Mouse (Mus musculus) MEL (cell line): ENCODE data around the gene Hspg2. TPM values are rescaled to one million over a fixed set of nuclear protein-coding genes. Genes with fewer than 3 reads are reported as not detected.

ENCODE experiments used
- DNase-seq: peaks from one replicate; pipeline ENCODE4 v3.0.0; 2011; ENCODE audit warnings: low read depth, low spot score
- H3K27ac ChIP-seq: 2 replicates; pipeline ENCODE4 v1.5.1; 2012; ENCODE audit warnings: low read depth, mild to moderate bottlenecking, control low read depth, low read length, moderate library complexity; ENCODE audit not compliant: control insufficient read depth
- H3K27me3 ChIP-seq, 2 experiments: fragments of 150-350 bp in 1 of 2; sonication (generic) in 1 of 2; 2 replicates each; pipeline ENCODE4 v1.6.1; 2012; ENCODE audit warnings: low read length in 2 of 2, mild to moderate bottlenecking in 2 of 2, improper control_type of control experiment in 1 of 2, moderate library complexity in 1 of 2; ENCODE audit not compliant: insufficient read depth in 2 of 2, control insufficient read depth in 1 of 2
- H3K36me3 ChIP-seq, 2 experiments: 2 replicates each; pipeline ENCODE4 v1.6.1; 2012 to 2014; ENCODE audit warnings: low read length in 2 of 2, improper control_type of control experiment in 1 of 2, inconsistent platforms in 1 of 2, mild to moderate bottlenecking in 1 of 2; ENCODE audit not compliant: insufficient read depth in 2 of 2, control insufficient read depth in 1 of 2
- H3K4me1 ChIP-seq, 2 experiments: fragments of 150-350 bp in 1 of 2; sonication (generic) in 1 of 2; 2 replicates each; pipeline ENCODE4 v1.6.1; 2012; ENCODE audit warnings: low read length in 2 of 2, improper control_type of control experiment in 1 of 2, mild to moderate bottlenecking in 1 of 2; ENCODE audit not compliant: insufficient read depth in 2 of 2, control insufficient read depth in 1 of 2
- H3K4me3 ChIP-seq, 2 experiments: fragments of 150-350 bp in 1 of 2; sonication (generic) in 1 of 2; 2 replicates each; pipeline ENCODE4 v1.5.1; 2012; ENCODE audit warnings: low read depth in 2 of 2, low read length in 2 of 2, mild to moderate bottlenecking in 2 of 2, moderate library complexity in 2 of 2, control low read depth in 1 of 2, improper control_type of control experiment in 1 of 2; ENCODE audit not compliant: control insufficient read depth in 1 of 2, insufficient read depth in 1 of 2
- H3K79me2 ChIP-seq: 2 replicates; pipeline ENCODE4 v1.6.1; 2012; ENCODE audit warnings: mild to moderate bottlenecking, low read length, moderate library complexity; ENCODE audit not compliant: control insufficient read depth, poor library complexity, insufficient read depth
- H3K9ac ChIP-seq: 2 replicates; pipeline ENCODE4 v1.6.1; 2012; ENCODE audit warnings: low read depth, mild to moderate bottlenecking, control low read depth, low read length, moderate library complexity; ENCODE audit not compliant: control insufficient read depth, poor library complexity, severe bottlenecking
- H3K9me3 ChIP-seq: fragments of 150-350 bp; sonication (generic); replicated peaks from 2 replicates; pipeline ENCODE4 v1.6.1; 2012; ENCODE audit warnings: mild to moderate bottlenecking, low read length, improper control_type of control experiment, moderate library complexity; ENCODE audit not compliant: insufficient read depth
- BHLHE40 ChIP-seq: IDR thresholded peaks from 2 replicates; pipeline ENCODE4 v1.6.1; 2012; ENCODE audit warnings: low read depth, mild to moderate bottlenecking, inconsistent platforms, low read length, improper control_type of control experiment, borderline replicate concordance
- CHD2 ChIP-seq: IDR thresholded peaks from 2 replicates; pipeline ENCODE4 v1.6.1; 2011; ENCODE audit warnings: low read length, improper control_type of control experiment
- CTCF ChIP-seq, 3 experiments: IDR thresholded peaks in 2 of 3; conservative IDR thresholded peaks in 1 of 3; 2 replicates each; pipeline ENCODE4 v1.5.1; 2011 to 2012; ENCODE audit warnings: low read length in 3 of 3, low read depth in 2 of 3, mild to moderate bottlenecking in 2 of 3, improper control_type of control experiment in 1 of 3, inconsistent platforms in 1 of 3, mixed read lengths in 1 of 3, moderate library complexity in 1 of 3; ENCODE audit not compliant: control insufficient read depth in 1 of 3, insufficient read depth in 1 of 3, poor library complexity in 1 of 3, severe bottlenecking in 1 of 3
- E2F4 ChIP-seq: IDR thresholded peaks from 2 replicates; pipeline ENCODE4 v1.6.1; 2011; ENCODE audit warnings: low read depth, low read length, improper control_type of control experiment, borderline replicate concordance
- EP300 ChIP-seq, 2 experiments: IDR thresholded peaks; 2 replicates each; pipeline ENCODE4 v1.6.1; 2011; ENCODE audit warnings: improper control_type of control experiment in 2 of 2, low read length in 2 of 2, low read depth in 1 of 2, mild to moderate bottlenecking in 1 of 2
- ETS1 ChIP-seq: IDR thresholded peaks from 2 replicates; pipeline ENCODE4 v1.6.1; 2012; ENCODE audit warnings: low read depth, mild to moderate bottlenecking, inconsistent platforms, low read length, improper control_type of control experiment, moderate library complexity
- GABPA ChIP-seq: IDR thresholded peaks from 2 replicates; pipeline ENCODE4 v1.6.1; 2012; ENCODE audit warnings: low read depth, mild to moderate bottlenecking, inconsistent platforms, low read length, improper control_type of control experiment, moderate library complexity
- GATA1 ChIP-seq: IDR thresholded peaks from 2 replicates; pipeline ENCODE4 v1.6.1; 2011; ENCODE audit warnings: low read depth, low read length, improper control_type of control experiment
- HCFC1 ChIP-seq: IDR thresholded peaks from 2 replicates; pipeline ENCODE4 v1.6.1; 2012; ENCODE audit warnings: low read depth, mild to moderate bottlenecking, inconsistent platforms, low read length, improper control_type of control experiment, moderate library complexity
- JUND ChIP-seq: IDR thresholded peaks from 2 replicates; pipeline ENCODE4 v1.6.1; 2011; ENCODE audit warnings: low read depth, mild to moderate bottlenecking, improper control_type of control experiment, low read length
- KAT2A ChIP-seq: conservative IDR thresholded peaks from 2 replicates; pipeline ENCODE4 v1.6.1; 2012; ENCODE audit warnings: low read depth, low read length, improper control_type of control experiment, inconsistent platforms
- MAFK ChIP-seq: IDR thresholded peaks from 2 replicates; pipeline ENCODE4 v1.6.1; 2011; ENCODE audit warnings: low read depth, mild to moderate bottlenecking, low read length, improper control_type of control experiment, borderline replicate concordance
- MAX ChIP-seq: IDR thresholded peaks from 2 replicates; pipeline ENCODE4 v1.6.1; 2011; ENCODE audit warnings: low read length, improper control_type of control experiment
- MAZ ChIP-seq: IDR thresholded peaks from 2 replicates; pipeline ENCODE4 v1.6.1; 2012; ENCODE audit warnings: low read depth, mild to moderate bottlenecking, inconsistent platforms, low read length, improper control_type of control experiment
- MEF2A ChIP-seq: IDR thresholded peaks from 2 replicates; pipeline ENCODE4 v1.6.1; 2014; ENCODE audit warnings: low read depth, mild to moderate bottlenecking, inconsistent platforms, low read length, improper control_type of control experiment; ENCODE audit not compliant: poor library complexity, insufficient replicate concordance, severe bottlenecking; ENCODE audit errors: extremely low read depth
- MXI1 ChIP-seq: IDR thresholded peaks from 2 replicates; pipeline ENCODE4 v1.6.1; 2011; ENCODE audit warnings: mild to moderate bottlenecking, low read depth, low read length, improper control_type of control experiment
- MYC ChIP-seq: IDR thresholded peaks from 2 replicates; pipeline ENCODE4 v1.6.1; 2011; ENCODE audit warnings: low read depth, mild to moderate bottlenecking, low read length, improper control_type of control experiment, moderate library complexity
- NELFE ChIP-seq: IDR thresholded peaks from 2 replicates; pipeline ENCODE4 v1.6.1; 2011; ENCODE audit warnings: low read depth, low read length, improper control_type of control experiment
- NRF1 ChIP-seq: IDR thresholded peaks from 2 replicates; pipeline ENCODE4 v1.6.1; 2014; ENCODE audit warnings: low read depth, mild to moderate bottlenecking, inconsistent platforms, low read length, improper control_type of control experiment, moderate library complexity; ENCODE audit not compliant: poor library complexity, insufficient read depth, severe bottlenecking
- POLR2AphosphoS5 ChIP-seq: IDR thresholded peaks from 2 replicates; pipeline ENCODE4 v1.6.1; 2012; ENCODE audit warnings: low read depth, borderline replicate concordance, mild to moderate bottlenecking, inconsistent platforms, low read length, moderate library complexity, mixed read lengths
- RAD21 ChIP-seq: IDR thresholded peaks from 2 replicates; pipeline ENCODE4 v1.6.1; 2011; ENCODE audit warnings: mild to moderate bottlenecking, low read depth, low read length, improper control_type of control experiment
- SIN3A ChIP-seq: IDR thresholded peaks from 2 replicates; pipeline ENCODE4 v1.6.1; 2012; ENCODE audit warnings: low read length, improper control_type of control experiment, inconsistent platforms
- UBTF ChIP-seq: IDR thresholded peaks from 2 replicates; pipeline ENCODE4 v1.6.1; 2012; ENCODE audit warnings: low read depth, mild to moderate bottlenecking, inconsistent platforms, low read length, improper control_type of control experiment, moderate library complexity, borderline replicate concordance; ENCODE audit not compliant: insufficient read depth
- USF1 ChIP-seq: IDR thresholded peaks from 2 replicates; pipeline ENCODE4 v1.6.1; 2014; ENCODE audit warnings: low read depth, mild to moderate bottlenecking, inconsistent platforms, low read length, improper control_type of control experiment, moderate library complexity
- USF2 ChIP-seq, 2 experiments: IDR thresholded peaks; 2 replicates each; pipeline ENCODE4 v1.6.1; 2011 to 2012; ENCODE audit warnings: improper control_type of control experiment in 2 of 2, low read length in 2 of 2, borderline replicate concordance in 1 of 2, inconsistent platforms in 1 of 2, low read depth in 1 of 2, mild to moderate bottlenecking in 1 of 2; ENCODE audit not compliant: insufficient read depth in 1 of 2
- ZMIZ1 ChIP-seq: IDR thresholded peaks from 2 replicates; pipeline ENCODE4 v1.6.1; 2012; ENCODE audit warnings: low read depth, mild to moderate bottlenecking, inconsistent platforms, low read length, improper control_type of control experiment, moderate library complexity
- polyA plus RNA-seq, 2 experiments: library from polyadenylated mRNA; stranded (reverse) in 1 of 2; unstranded in 1 of 2; fragments of >175 nt in 1 of 2; fragments of >200 nt in 1 of 2; gene quantifications; 2 replicates each; pipeline versions ENCODE4 v1.2.1 to v1.2.4; 2012; ENCODE audit warnings: low replicate concordance in 2 of 2, low read depth in 1 of 2; ENCODE audit not compliant: insufficient read length in 2 of 2, insufficient read depth in 1 of 2, missing spikeins in 1 of 2
- total RNA-seq: library from RNA; depleted of rRNA; stranded (reverse); fragments of 300-350 nt; gene quantifications from 2 replicates; pipeline ENCODE4 v1.2.3, GENCODE M21; 2012

The Hspg2 gene
- total and polyA plus RNA-seq, 3 experiments = 0.04 TPM; not detected in 1

- Histone ChIP-seq H3K27me3 (no peaks in the 10 kb centered on the region), H3K9ac (no peak overlapping the region), H3K27ac (no peak overlapping the region), H3K4me1 (peaks cover 0 to 4% of the 10 kb centered on the region in 2 experiments; a peak in 1 of 4 replicates), H3K9me3 (no peaks in the 10 kb centered on the region), H3K4me3 (no peak overlapping the region), H3K79me2 (no peaks in the 10 kb centered on the region; the same call in 1 of the 2 replicates), H3K36me3 (no peaks in the 10 kb centered on the region)
- no peak for TF ChIP-seq HCFC1
- TF ChIP-seq USF1 = no peak
- no peak for TF ChIP-seq CTCF (IDR thresholded peaks at IDR 0.05 in 2 of 3, conservative IDR thresholded peaks at IDR 0.05 in 1 of 3; ENCODE audit: control insufficient read depth in 1 of 3, insufficient read depth in 1 of 3, low read depth in 2 of 3, low read length in 3 of 3, poor library complexity in 1 of 3, severe bottlenecking in 1 of 3)
- TF ChIP-seq ZMIZ1 = no peak
- TF ChIP-seq GABPA = no peak
- no peak for TF ChIP-seq UBTF
- no peak for TF ChIP-seq NRF1
- TF ChIP-seq BHLHE40 = no peak
- no peak for TF ChIP-seq MYC
- no peak for TF ChIP-seq SIN3A
- no peak for TF ChIP-seq EP300 (IDR thresholded peaks at IDR 0.05; ENCODE audit: low read depth in 1 of 2, low read length in 2 of 2)
- TF ChIP-seq MXI1 = no peak
- TF ChIP-seq JUND = no peak
- TF ChIP-seq POLR2AphosphoS5 = no peak
- DNase-seq = no peak
These were observed 4.7 kb downstream of the Hspg2 start for GRCm38 (mm10) chr4:137473240-137473639.

GRCm38 (mm10) chr4:137473701-137474388, 5.3 kb downstream of the Hspg2 start:
- Histone ChIP-seq H3K36me3 (no peaks in the 10 kb centered on the region), H3K4me3 (no peak overlapping the region), H3K9ac (no peak overlapping the region), H3K4me1 (peaks cover 0 to 2% of the 10 kb centered on the region in 2 experiments; a peak in 1 of 4 replicates), H3K9me3 (no peaks in the 10 kb centered on the region), H3K27ac (no peak overlapping the region), H3K27me3 (no peaks in the 10 kb centered on the region), H3K79me2 (no peaks in the 10 kb centered on the region)
- no peak for DNase-seq
- TF ChIP-seq CHD2 (no peak), ETS1 (no peak), USF2 (IDR thresholded peaks at IDR 0.05; ENCODE audit: borderline replicate concordance in 1 of 2, insufficient read depth in 1 of 2, low read depth in 1 of 2, low read length in 2 of 2) (no peak), USF1 (no peak), MAX (no peak), ZMIZ1 (no peak), E2F4 (no peak), GATA1 (no peak), SIN3A (no peak), GABPA (no peak), MAZ (no peak), MYC (no peak), KAT2A (no peak), MAFK (no peak), MXI1 (no peak), RAD21 (no peak), HCFC1 (no peak), MEF2A (no peak), NELFE (no peak), EP300 (IDR thresholded peaks at IDR 0.05; ENCODE audit: low read depth in 1 of 2, low read length in 2 of 2) (no peak)
